Mouse (Mus musculus): ENCODE results near the gene Nmrk2.

The Nmrk2 gene

GRCm38 (mm10) chr10:81216260-81216659 is 14.4 kb upstream of the Nmrk2 start:
- DNase-seq = no peak

GRCm38 (mm10) chr10:81210154-81210553 is 8.3 kb upstream of the Nmrk2 start:
- DNase-seq = no peak

DNA sequence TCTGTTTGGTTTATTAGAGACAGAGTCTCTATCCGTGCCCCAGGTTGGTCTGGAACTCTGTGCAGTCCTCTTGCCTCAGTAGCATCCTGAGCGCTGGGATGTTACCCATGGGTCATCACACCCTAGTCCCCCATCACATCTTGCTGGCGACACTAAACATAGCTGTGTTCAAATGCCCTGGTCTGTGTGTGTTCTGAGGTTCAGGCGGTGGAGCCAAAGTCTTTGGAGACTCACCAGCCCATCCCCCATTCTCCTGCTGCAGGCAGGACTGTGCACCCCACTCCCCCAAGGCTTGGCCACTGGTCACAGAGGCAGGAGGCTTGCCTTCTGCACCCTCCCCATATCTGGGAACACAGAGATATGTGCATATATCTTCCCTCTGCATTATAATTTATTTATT is 2.3 kb upstream of the Nmrk2 start:
- no peak for DNase-seq

- DNase-seq = no peak
These were observed 1.3 kb upstream of the Nmrk2 start for GRCm38 (mm10) chr10:81202978-81203720.

DNA sequence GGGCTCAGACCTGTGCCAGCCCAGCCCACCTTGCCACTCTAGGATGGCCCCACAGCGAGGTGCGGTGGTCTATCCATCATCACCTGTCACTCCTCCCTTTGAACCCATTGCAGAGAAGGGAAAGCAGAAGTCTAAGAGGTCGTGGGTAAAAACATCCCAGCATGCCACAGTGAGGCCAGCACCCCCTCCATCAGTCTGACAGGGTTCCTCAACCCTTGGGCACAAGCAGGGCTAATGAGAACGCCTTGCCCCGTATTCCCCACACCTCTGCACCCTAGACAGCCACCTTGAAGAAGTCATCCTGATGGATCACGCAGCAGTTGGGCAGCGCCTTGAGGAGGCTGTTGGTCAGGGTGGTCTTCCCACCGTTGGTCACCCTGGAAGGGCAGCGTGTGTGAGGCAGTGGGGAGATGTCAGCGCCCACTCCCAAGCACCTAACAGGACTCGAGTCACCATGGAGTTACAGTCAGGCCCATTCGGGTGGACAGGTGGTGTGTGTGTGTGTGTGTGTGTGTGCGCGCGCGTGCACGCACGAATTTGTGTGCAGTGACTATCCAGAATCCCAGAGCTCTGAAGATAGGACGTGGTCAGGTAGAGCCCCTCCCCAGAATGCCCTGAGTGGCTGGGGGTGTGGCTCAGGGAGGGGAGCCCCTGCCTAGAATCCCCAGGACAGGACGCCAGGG is 1.1 kb downstream of the Nmrk2 start:
- DNase-seq = no peak

- no peak for DNase-seq
These were observed 1.7 kb downstream of the Nmrk2 start for GRCm38 (mm10) chr10:81200141-81200540.

- DNase-seq = no peak
These were observed 2.9 kb downstream of the Nmrk2 start for GRCm38 (mm10) chr10:81198990-81199389.

- peak; percentile 87 for DNase-seq
These were observed 3.6 kb downstream of the Nmrk2 start for GRCm38 (mm10) chr10:81198230-81198629.

- DNase-seq = no peak
These were observed 4.5 kb downstream of the Nmrk2 start for GRCm38 (mm10) chr10:81197305-81197704.

- no peak for DNase-seq
These were observed 5.3 kb downstream of the Nmrk2 start for GRCm38 (mm10) chr10:81196470-81197065.

- DNase-seq = no peak
These were observed 6.6 kb downstream of the Nmrk2 start for GRCm38 (mm10) chr10:81195300-81195699.

GRCm38 (mm10) chr10:81193991-81194774 is 7.7 kb downstream of the Nmrk2 start:
- DNase-seq = peak; percentile 65

GRCm38 (mm10) chr10:81192968-81193501 is 8.8 kb downstream of the Nmrk2 start:
- no peak for DNase-seq

GRCm38 (mm10) chr10:81192270-81192967 is 9.4 kb downstream of the Nmrk2 start:
- DNase-seq = peak; percentile 84

- no peak for DNase-seq
These were observed 10.4 kb downstream of the Nmrk2 start for GRCm38 (mm10) chr10:81191342-81191982.

- DNase-seq = no peak
These were observed 10.9 kb downstream of the Nmrk2 start for GRCm38 (mm10) chr10:81190912-81191321.

- peak; percentile 54 for DNase-seq
These were observed 11.5 kb downstream of the Nmrk2 start for GRCm38 (mm10) chr10:81190236-81190911.

DNA sequence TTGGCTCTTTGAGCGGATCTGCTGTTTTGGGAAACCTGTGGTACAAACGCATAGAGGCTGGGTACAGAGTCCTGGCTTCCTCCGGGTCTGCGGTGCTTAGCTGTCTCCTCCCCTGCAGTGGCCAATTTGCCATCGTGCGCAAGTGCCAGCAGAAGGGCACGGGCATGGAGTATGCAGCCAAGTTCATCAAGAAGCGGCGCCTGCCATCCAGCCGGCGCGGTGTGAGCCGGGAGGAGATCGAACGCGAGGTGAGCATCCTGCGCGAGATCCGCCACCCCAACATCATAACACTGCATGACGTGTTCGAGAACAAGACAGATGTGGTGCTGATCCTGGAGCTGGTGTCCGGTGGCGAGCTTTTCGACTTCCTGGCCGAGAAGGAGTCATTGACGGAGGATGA is 12.0 kb downstream of the Nmrk2 start:
- no peak for DNase-seq

- no peak for DNase-seq
These were observed 14.7 kb downstream of the Nmrk2 start for GRCm38 (mm10) chr10:81187161-81187560.

GRCm38 (mm10) chr10:81184765-81185164 is 17.1 kb downstream of the Nmrk2 start:
- DNase-seq = peak; percentile 77

GRCm38 (mm10) chr10:81183805-81184204 is 18.0 kb downstream of the Nmrk2 start, which contains the start of gene 4930442H23Rik:
Gene 4930442H23Rik (minus strand): TSS chr10:81183849.
- no peak for DNase-seq
